In genomic region chr2:174629299-174629850, GRCm38 (mm10) we compare ENCODE assay signal across 14 mouse cellular contexts. TPM values are rescaled to one million over a fixed set of nuclear protein-coding genes. Genes with fewer than 3 reads are reported as not detected.
"Had no signal": no experiment of that assay in that cellular context is flagged by ENCODE, and none has a peak within 500 bp of the region (broad histone marks: within the 10 kb centered on the region; RNA-seq: fewer than 3 reads in every experiment).

No protein-coding gene starts in this region.

- H3K36me3 ChIP-seq: limb, embryonic 12.5 days; liver, embryonic 13.5 days; lung, embryonic 15.5 days; midbrain, embryonic 13.5 days; neural tube, embryonic 12.5 days; stomach, embryonic 15.5 days had no signal

- H3K4me2 ChIP-seq: limb, embryonic 12.5 days; liver, embryonic 13.5 days; lung, embryonic 15.5 days; midbrain, embryonic 13.5 days; neural tube, embryonic 12.5 days; stomach, embryonic 15.5 days had no signal

- H3K9me3 ChIP-seq: limb, embryonic 12.5 days; liver, embryonic 13.5 days; lung, embryonic 15.5 days; midbrain, embryonic 13.5 days; neural tube, embryonic 12.5 days; stomach, embryonic 15.5 days had no signal

- H3K27me3 ChIP-seq: limb, embryonic 12.5 days; liver, embryonic 13.5 days; lung, embryonic 15.5 days; midbrain, embryonic 13.5 days; stomach, embryonic 15.5 days had no signal

- DNase-seq: kidney, postnatal 25 days; liver; liver, embryonic 13.5 days; liver, postnatal 0 days; lung, postnatal 14 days; right cerebral cortex, postnatal 14 days; thymus, postnatal 36 days had no signal

- H3K4me3 ChIP-seq: left cerebral cortex, adult 2 months; limb, embryonic 12.5 days; liver, embryonic 13.5 days; lung, embryonic 15.5 days; midbrain, embryonic 13.5 days; neural tube, embryonic 12.5 days; stomach, embryonic 15.5 days had no signal

- H3K27ac ChIP-seq: left cerebral cortex, adult 2 months; limb, embryonic 12.5 days; liver, embryonic 13.5 days; lung, embryonic 15.5 days; macrophage; midbrain, embryonic 13.5 days; neural tube, embryonic 12.5 days; stomach, embryonic 15.5 days had no signal

- ATAC-seq: liver, postnatal 0 days; midbrain, embryonic 13.5 days had no signal

- H3K4me1 ChIP-seq: limb, embryonic 12.5 days; liver, embryonic 13.5 days; lung, embryonic 15.5 days; neural tube, embryonic 12.5 days; stomach, embryonic 15.5 days had no signal

- H3K9ac ChIP-seq: limb, embryonic 12.5 days; liver, embryonic 13.5 days; liver, postnatal 0 days; lung, embryonic 15.5 days; midbrain, embryonic 13.5 days; neural tube, embryonic 12.5 days; stomach, embryonic 15.5 days had no signal

RNA-seq across cellular contexts. Expression of gene Zfp831, which starts 14.0 kb away (rescaled TPM):
- polyA plus RNA-seq: limb, embryonic 12.5 days; neural tube, embryonic 12.5 days had no signal
